Mouse (Mus musculus) C2C12 (cell line): ENCODE measurements around the gene Cope.

Experiments used
- CTCF ChIP-seq: IDR thresholded peaks from one replicate; pipeline ENCODE4 v1.5.1; 2011; ENCODE audit not compliant: control insufficient read depth, insufficient read depth, insufficient read length
- MYOD1 ChIP-seq: IDR thresholded peaks from one replicate; pipeline ENCODE4 v1.6.1; 2011; ENCODE audit warnings: low read depth; ENCODE audit not compliant: control insufficient read depth, insufficient read length
- USF1 ChIP-seq: IDR thresholded peaks from one replicate; pipeline ENCODE4 v1.6.1; 2011; ENCODE audit warnings: low read depth, mild to moderate bottlenecking, control low read depth, moderate library complexity

- TF ChIP-seq CTCF, result no peak
- no peak for TF ChIP-seq MYOD1
- TF ChIP-seq USF1, result no peak
Observed at GRCm38 (mm10) chr8:70317872-70318271, 15.6 kb downstream of the Cope start.
